Mouse (Mus musculus): ENCODE results near the gene Kpna4. TPM values are rescaled to one million over a fixed set of nuclear protein-coding genes. Genes with fewer than 3 reads are reported as not detected.

Kpna4 gene
- 10 to 100 TPM; 65.7 to 71.1 TPM for total RNA-seq (2021)
- long read RNA-seq, experiment 1, full-length matches to known transcripts = 52 of 69 reads
- long read RNA-seq, experiment 1, partial matches to known transcripts = 9 of 69 reads
- long read RNA-seq, experiment 1, other reads (novel, unspliced or antisense) = 8 of 69 reads
- long read RNA-seq, experiment 2, full-length matches to known transcripts = 36 of 40 reads
- long read RNA-seq, experiment 2, partial matches to known transcripts = 0 of 40 reads
- long read RNA-seq, experiment 2, other reads (novel, unspliced or antisense) = 4 of 40 reads

- peak; percentile 90 to 96 for DNase-seq (ENCODE audit: low spot score in 2 of 2)
These were observed at the start of gene Kpna4 for GRCm38 (mm10) chr3:69126509-69127345. Kpna4 (minus strand) TSS chr3:69127113.

- no peak for DNase-seq (ENCODE audit: low spot score in 2 of 2)
These were observed 48.3 kb upstream of the Kpna4 start for GRCm38 (mm10) chr3:69175229-69175628.

- DNase-seq (ENCODE audit: low spot score in 2 of 2) = no peak
These were observed 44.2 kb upstream of the Kpna4 start for GRCm38 (mm10) chr3:69171123-69171522.

- DNase-seq (ENCODE audit: low spot score in 2 of 2) = no peak
These were observed 42.9 kb upstream of the Kpna4 start for GRCm38 (mm10) chr3:69169796-69170195.

GRCm38 (mm10) chr3:69168724-69169123 lies 41.8 kb upstream of the Kpna4 start:
- DNase-seq (ENCODE audit: low spot score in 2 of 2) = no peak

GRCm38 (mm10) chr3:69163057-69163456 lies 36.1 kb upstream of the Kpna4 start:
- DNase-seq (ENCODE audit: low spot score in 2 of 2) = no peak

GRCm38 (mm10) chr3:69160429-69160828 lies 33.5 kb upstream of the Kpna4 start:
- no peak for DNase-seq (ENCODE audit: low spot score in 2 of 2)

GRCm38 (mm10) chr3:69159501-69159900 lies 32.6 kb upstream of the Kpna4 start:
- no peak for DNase-seq (ENCODE audit: low spot score in 2 of 2)

GRCm38 (mm10) chr3:69157886-69158285 lies 31.0 kb upstream of the Kpna4 start:
- DNase-seq (ENCODE audit: low spot score in 2 of 2) = no peak

- no peak for DNase-seq (ENCODE audit: low spot score in 2 of 2)
These were observed 29.6 kb upstream of the Kpna4 start for GRCm38 (mm10) chr3:69156484-69156883.

GRCm38 (mm10) chr3:69154691-69155090 lies 27.8 kb upstream of the Kpna4 start:
- no peak for DNase-seq (ENCODE audit: low spot score in 2 of 2)

GRCm38 (mm10) chr3:69150921-69151320 lies 24.0 kb upstream of the Kpna4 start:
- no peak for DNase-seq (ENCODE audit: low spot score in 2 of 2)

- DNase-seq (ENCODE audit: low spot score in 2 of 2) = no peak
These were observed 15.6 kb upstream of the Kpna4 start for GRCm38 (mm10) chr3:69142372-69142994.

GRCm38 (mm10) chr3:69140851-69141250 lies 13.9 kb upstream of the Kpna4 start:
- DNase-seq (ENCODE audit: low spot score in 2 of 2) = no peak

- no peak for DNase-seq (ENCODE audit: low spot score in 2 of 2)
These were observed 9.1 kb upstream of the Kpna4 start for GRCm38 (mm10) chr3:69136059-69136458.

GRCm38 (mm10) chr3:69130973-69131372 lies 4.1 kb upstream of the Kpna4 start:
- no peak for DNase-seq (ENCODE audit: low spot score in 2 of 2)

- no peak for DNase-seq (ENCODE audit: low spot score in 2 of 2)
These were observed 780 bp upstream of the Kpna4 start for GRCm38 (mm10) chr3:69127693-69128092.

- DNase-seq (ENCODE audit: low spot score in 2 of 2) = no peak
These were observed 399 bp upstream of the Kpna4 start for GRCm38 (mm10) chr3:69127346-69127678.

- peak; percentile 29 to 40 for DNase-seq (ENCODE audit: low spot score in 2 of 2)
These were observed 913 bp downstream of the Kpna4 start for GRCm38 (mm10) chr3:69125891-69126508.

GRCm38 (mm10) chr3:69125461-69125860 lies 1.5 kb downstream of the Kpna4 start:
- no peak for DNase-seq (ENCODE audit: low spot score in 2 of 2)

GRCm38 (mm10) chr3:69118827-69119226 lies 8.1 kb downstream of the Kpna4 start:
- DNase-seq (ENCODE audit: low spot score in 2 of 2) = no peak

GRCm38 (mm10) chr3:69114760-69115159 lies 12.2 kb downstream of the Kpna4 start:
- DNase-seq (ENCODE audit: low spot score in 2 of 2) = no peak
